In genomic region chr4:141382406-141382805, GRCm38 (mm10) we compare ENCODE assay signal across 8 mouse cellular contexts. TPM values are rescaled to one million over a fixed set of nuclear protein-coding genes. Genes with fewer than 3 reads are reported as not detected.
DNase-seq lines count a peak whose midpoint lies in the region; ATAC-seq lines count a peak whose summit lies in the region.

No protein-coding gene starts in this region.

- no peaks in the 10 kb centered on the region for H3K9me3 ChIP-seq in heart, embryonic 16.5 days (replicated peaks; ENCODE audit: control insufficient read depth, low read length)
- H3K9me3 ChIP-seq in midbrain, embryonic 15.5 days: no peaks in the 10 kb centered on the region

- H3K4me3 ChIP-seq in heart, embryonic 16.5 days (ENCODE audit: low read length): peak overlapping the region; percentile 43
- peak overlapping the region; percentile 28 for H3K4me3 ChIP-seq in midbrain, embryonic 15.5 days

- H3K27ac ChIP-seq in heart, embryonic 16.5 days (ENCODE audit: low read length): no peak overlapping the region
- H3K27ac ChIP-seq in midbrain, embryonic 15.5 days: no peak overlapping the region

- peaks cover 7% of the 10 kb centered on the region; the same call in 1 of the 2 replicates for H3K4me1 ChIP-seq in heart, embryonic 16.5 days (ENCODE audit: control insufficient read depth, insufficient read depth, low read length)
- H3K4me1 ChIP-seq in midbrain, embryonic 15.5 days: peaks cover 8% of the 10 kb centered on the region

- H3K36me3 ChIP-seq in heart, embryonic 16.5 days (ENCODE audit: control insufficient read depth, insufficient read depth): no peaks in the 10 kb centered on the region
- H3K36me3 ChIP-seq in midbrain, embryonic 15.5 days (replicated peaks): no peaks in the 10 kb centered on the region; the same call in 1 of the 2 replicates

- H3K4me2 ChIP-seq in heart, embryonic 16.5 days (ENCODE audit: low read depth, low read length): peak overlapping the region; percentile 69
- peak overlapping the region; percentile 54 for H3K4me2 ChIP-seq in midbrain, embryonic 15.5 days

- H3K9ac ChIP-seq in heart, embryonic 16.5 days (ENCODE audit: low read length): peak overlapping the region; percentile 30
- no peak overlapping the region for H3K9ac ChIP-seq in midbrain, embryonic 15.5 days

- H3K27me3 ChIP-seq in heart, embryonic 16.5 days (ENCODE audit: control insufficient read depth, insufficient read depth, low read length): peaks cover 44% of the 10 kb centered on the region
- H3K27me3 ChIP-seq in midbrain, embryonic 15.5 days (replicated peaks): peaks cover 47% of the 10 kb centered on the region

- ATAC-seq in heart, embryonic 16.5 days (replicated peaks; ENCODE audit: extremely low read depth, insufficient read depth, low FRiP score): no peak; the same call in 1 of the 2 replicates
- peak; percentile 24; the same call in 1 of the 2 replicates for ATAC-seq in midbrain, embryonic 15.5 days (replicated peaks)
- no peak for ATAC-seq in erythroblast, adult 5-6 weeks (replicated peaks; ENCODE audit: low FRiP score, poor library complexity, severe bottlenecking)

- WGBS in heart, embryonic 16.5 days: under 1% methylated on average over 24 of the region's 25 CpGs
- WGBS in midbrain, embryonic 15.5 days: 5% methylated on average over 25 of the region's 25 CpGs

- DNase-seq in heart, adult 18-20 months: no peak
- DNase-seq in embryo, embryonic 10.5 days (ENCODE audit: low spot score): peak; percentile 61
- DNase-seq in induced T-regulatory cell, adult 2 months (ENCODE audit: low read depth): peak; percentile 33
- DNase-seq in gastrocnemius, postnatal 25 days: no peak
- DNase-seq in natural killer cell, adult 2 months (ENCODE audit: low spot score in 2 of 2): no peak

RNA-seq across cellular contexts. Expression of gene Fam131c, which starts 14.4 kb away (rescaled TPM):
- 0.58 and 0.87 TPM in 2 replicates for polyA plus RNA-seq in heart, embryonic 16.5 days (2015; fragmentation: Nextera tagmentation; extraction: Ambion mirVana)
- total RNA-seq in heart, adult 18-20 months (2021): 1 to 10 TPM; 3.1 to 3.7 TPM
- 42.0 and 44.3 TPM in 2 replicates for polyA plus RNA-seq in midbrain, embryonic 15.5 days (2015; fragmentation: Nextera tagmentation; extraction: Ambion mirVana)
- total RNA-seq in gastrocnemius, postnatal 25 days (2021): under 1 TPM in 1 of 2 experiments, not detected in 1; 0.29 TPM
- not detected in 2 replicates for total RNA-seq in erythroblast, adult 5-6 weeks (2015; ENCODE audit: low replicate concordance)
- not detected in 2 replicates for total RNA-seq in erythroblast, adult 5-6 weeks (2017; ENCODE audit: low replicate concordance)

RNA-seq across cellular contexts. Expression of gene Clcnka, which starts 16.1 kb away (rescaled TPM):
- polyA plus RNA-seq in heart, embryonic 16.5 days (2015; fragmentation: Nextera tagmentation; extraction: Ambion mirVana): 0.11 TPM in 1 of 2 replicates, not detected in the other
- total RNA-seq in heart, adult 18-20 months (2021): not detected
- polyA plus RNA-seq in midbrain, embryonic 15.5 days (2015; fragmentation: Nextera tagmentation; extraction: Ambion mirVana): 0.06 TPM in 1 of 2 replicates, not detected in the other
- total RNA-seq in gastrocnemius, postnatal 25 days (2021): under 1 TPM; 0.35 to 0.51 TPM
- not detected in 2 replicates for total RNA-seq in erythroblast, adult 5-6 weeks (2015; ENCODE audit: low replicate concordance)
- not detected in 2 replicates for total RNA-seq in erythroblast, adult 5-6 weeks (2017; ENCODE audit: low replicate concordance)

RNA-seq across cellular contexts. Expression of gene Clcnkb, which starts 33.4 kb away (rescaled TPM):
- 0.34 and 0.49 TPM in 2 replicates for polyA plus RNA-seq in heart, embryonic 16.5 days (2015; fragmentation: Nextera tagmentation; extraction: Ambion mirVana)
- total RNA-seq in heart, adult 18-20 months (2021): under 1 TPM; 0.36 to 0.57 TPM
- polyA plus RNA-seq in midbrain, embryonic 15.5 days (2015; fragmentation: Nextera tagmentation; extraction: Ambion mirVana): not detected in 2 replicates
- total RNA-seq in gastrocnemius, postnatal 25 days (2021): not detected
- not detected in 2 replicates for total RNA-seq in erythroblast, adult 5-6 weeks (2015; ENCODE audit: low replicate concordance)
- total RNA-seq in erythroblast, adult 5-6 weeks (2017; ENCODE audit: low replicate concordance): not detected in 2 replicates

RNA-seq across cellular contexts. Expression of gene Hspb7, which starts 38.2 kb away (rescaled TPM):
- polyA plus RNA-seq in heart, embryonic 16.5 days (2015; fragmentation: Nextera tagmentation; extraction: Ambion mirVana): 224 and 293 TPM in 2 replicates
- total RNA-seq in heart, adult 18-20 months (2021): 1,000 to 10,000 TPM; 1,275 to 1,343 TPM
- 0.14 TPM in 1 of 2 replicates, not detected in the other for polyA plus RNA-seq in midbrain, embryonic 15.5 days (2015; fragmentation: Nextera tagmentation; extraction: Ambion mirVana)
- 1,000 to 10,000 TPM in 1 of 2 experiments, 100 to 1,000 TPM in 1; 347 to 1,168 TPM for total RNA-seq in gastrocnemius, postnatal 25 days (2021)
- not detected in 2 replicates for total RNA-seq in erythroblast, adult 5-6 weeks (2015; ENCODE audit: low replicate concordance)
- total RNA-seq in erythroblast, adult 5-6 weeks (2017; ENCODE audit: low replicate concordance): not detected in 2 replicates

RNA-seq across cellular contexts. Expression of gene Srarp, which starts 53.5 kb away (rescaled TPM):
- polyA plus RNA-seq in heart, embryonic 16.5 days (2015; fragmentation: Nextera tagmentation; extraction: Ambion mirVana): not detected in 2 replicates
- total RNA-seq in heart, adult 18-20 months (2021): 1 to 10 TPM; 1.2 TPM
- 0.32 and 0.50 TPM in 2 replicates for polyA plus RNA-seq in midbrain, embryonic 15.5 days (2015; fragmentation: Nextera tagmentation; extraction: Ambion mirVana)
- total RNA-seq in gastrocnemius, postnatal 25 days (2021): 1 to 10 TPM in 1 of 2 experiments, under 1 TPM in 1; 0.91 to 1.0 TPM
- not detected in 2 replicates for total RNA-seq in erythroblast, adult 5-6 weeks (2015; ENCODE audit: low replicate concordance)
- total RNA-seq in erythroblast, adult 5-6 weeks (2017; ENCODE audit: low replicate concordance): 0.70 TPM in 1 of 2 replicates, not detected in the other

Comparison
In these comparisons a context has a peak if more than half of its experiments do, and no peak if none do; other contexts are left out.
1. DNase-seq: peak in embryo, embryonic 10.5 days (single experiment) and induced T-regulatory cell, adult 2 months (single experiment); none in heart, adult 18-20 months (0 of 2), gastrocnemius, postnatal 25 days (single experiment) and natural killer cell, adult 2 months (0 of 2).